Mouse (Mus musculus): ENCODE data around the gene Alyref.
"Not testable (repeated sequence)": the region's sequence is repeated elsewhere in the genome, so short reads cannot be mapped to it uniquely, and the experiment has no call there.

Alyref gene

GRCm38 (mm10) chr11:120575046-120575445 is 23.1 kb downstream of the Alyref start:
- DNase-seq (ENCODE audit: inconsistent age in 2 of 2, low spot score in 1 of 2) = no peak

- DNase-seq (ENCODE audit: inconsistent age in 2 of 2, low spot score in 1 of 2) = peak in 1 of 2 experiments; percentile 30
These were observed 23.9 kb downstream of the Alyref start for GRCm38 (mm10) chr11:120574278-120574600.

GRCm38 (mm10) chr11:120573585-120574277 is 24.4 kb downstream of the Alyref start:
- DNase-seq (ENCODE audit: inconsistent age in 2 of 2, low spot score in 1 of 2) = no peak

GRCm38 (mm10) chr11:120572752-120573584 is 25.2 kb downstream of the Alyref start, which contains the start of gene P4hb:
TSS of gene P4hb (minus strand) at chr11:120573253.
- DNase-seq (ENCODE audit: inconsistent age in 2 of 2, low spot score in 1 of 2) = peak; percentile 100

GRCm38 (mm10) chr11:120572417-120572751 is 25.8 kb downstream of the Alyref start:
- no peak for DNase-seq (ENCODE audit: inconsistent age in 2 of 2, low spot score in 1 of 2)

GRCm38 (mm10) chr11:120571754-120572416 is 26.3 kb downstream of the Alyref start:
- peak in 1 of 2 experiments; percentile 60 for DNase-seq (ENCODE audit: inconsistent age in 2 of 2, low spot score in 1 of 2)

GRCm38 (mm10) chr11:120571122-120571521 is 27.0 kb downstream of the Alyref start:
- DNase-seq (ENCODE audit: inconsistent age in 2 of 2, low spot score in 1 of 2) = no peak

- no peak for DNase-seq (ENCODE audit: inconsistent age in 2 of 2, low spot score in 1 of 2)
These were observed 29.8 kb downstream of the Alyref start for GRCm38 (mm10) chr11:120568324-120568723.

- DNase-seq (ENCODE audit: inconsistent age in 2 of 2, low spot score in 1 of 2) = no peak
These were observed 33.1 kb downstream of the Alyref start for GRCm38 (mm10) chr11:120565114-120565513.

- no peak for DNase-seq (ENCODE audit: inconsistent age in 2 of 2, low spot score in 1 of 2)
These were observed 35.2 kb downstream of the Alyref start for GRCm38 (mm10) chr11:120562949-120563348.

GRCm38 (mm10) chr11:120560952-120561728 is 37.0 kb downstream of the Alyref start:
- DNase-seq (ENCODE audit: inconsistent age in 2 of 2, low spot score in 1 of 2) = no peak

- DNase-seq (ENCODE audit: inconsistent age in 2 of 2, low spot score in 1 of 2) = not testable (repeated sequence)
These were observed 39.3 kb downstream of the Alyref start for GRCm38 (mm10) chr11:120558843-120559242.

GRCm38 (mm10) chr11:120555260-120555659 is 42.9 kb downstream of the Alyref start:
- peak; percentile 74 to 86 for DNase-seq (ENCODE audit: inconsistent age in 2 of 2, low spot score in 1 of 2)

- peak; percentile 84 to 89 for DNase-seq (ENCODE audit: inconsistent age in 2 of 2, low spot score in 1 of 2)
These were observed 43.3 kb downstream of the Alyref start for GRCm38 (mm10) chr11:120554834-120555233.

GRCm38 (mm10) chr11:120552736-120553135 is 45.4 kb downstream of the Alyref start:
- DNase-seq (ENCODE audit: inconsistent age in 2 of 2, low spot score in 1 of 2) = no peak

GRCm38 (mm10) chr11:120550810-120551440 is 47.2 kb downstream of the Alyref start, which contains the start of gene Ppp1r27:
TSS of gene Ppp1r27 (minus strand) at chr11:120551132.
- peak in 1 of 2 experiments; percentile 23 for DNase-seq (ENCODE audit: inconsistent age in 2 of 2, low spot score in 1 of 2)

GRCm38 (mm10) chr11:120549986-120550809 is 48.0 kb downstream of the Alyref start:
- DNase-seq (ENCODE audit: inconsistent age in 2 of 2, low spot score in 1 of 2) = peak in 1 of 2 experiments; percentile 38

- DNase-seq (ENCODE audit: inconsistent age in 2 of 2, low spot score in 1 of 2) = peak; percentile 96 to 97
These were observed 48.8 kb downstream of the Alyref start, which contains the start of gene Mcrip1 for GRCm38 (mm10) chr11:120549168-120549945. TSS of gene Mcrip1 (minus strand) at chr11:120549727.

GRCm38 (mm10) chr11:120548786-120549167 is 49.4 kb downstream of the Alyref start:
- DNase-seq (ENCODE audit: inconsistent age in 2 of 2, low spot score in 1 of 2) = no peak

Data from adrenal gland, adult (tissue).